Mouse (Mus musculus) CH12.LX (cell line): ENCODE data around the gene Gm11084. TPM values are rescaled to one million over a fixed set of nuclear protein-coding genes. Genes with fewer than 3 reads are reported as not detected.
A peak's percentile ranks its signal among the peaks of the same experiment; 100 is the strongest.

Experiments
- DNase-seq: peaks from one replicate; pipeline ENCODE4 v3.0.0-alpha.2; 2013; ENCODE audit errors: extremely low read depth
- H3K27ac ChIP-seq: 2 replicates; pipeline ENCODE4 v1.5.1; 2012; ENCODE audit warnings: low read depth, mild to moderate bottlenecking, control low read depth, moderate library complexity; ENCODE audit not compliant: insufficient read depth
- H3K27me3 ChIP-seq: replicated peaks from 2 replicates; pipeline ENCODE3; 2012; ENCODE audit warnings: inconsistent platforms
- H3K36me3 ChIP-seq, 2 experiments: replicated peaks in 1 of 2; 2 replicates each; pipeline versions ENCODE3 to v1.6.1; 2012; ENCODE audit warnings: inconsistent platforms in 1 of 2, low read length in 1 of 2, mild to moderate bottlenecking in 1 of 2, mixed read lengths in 1 of 2, moderate library complexity in 1 of 2; ENCODE audit not compliant: control insufficient read depth in 1 of 2, insufficient read depth in 1 of 2
- H3K4me1 ChIP-seq, 2 experiments: 2 replicates each; pipeline ENCODE4 v1.6.1; 2012; ENCODE audit warnings: inconsistent platforms in 1 of 2, moderate library complexity in 1 of 2; ENCODE audit not compliant: insufficient read depth in 2 of 2, control insufficient read depth in 1 of 2
- H3K4me2 ChIP-seq: 2 replicates; pipeline ENCODE4 v1.6.1; 2012; ENCODE audit warnings: low read depth, mild to moderate bottlenecking, control low read depth; ENCODE audit not compliant: poor library complexity, insufficient read depth, severe bottlenecking
- H3K4me3 ChIP-seq, 3 experiments: fragments of 150-350 bp in 1 of 3; sonication (generic) in 1 of 3; replicated peaks in 1 of 3; 2 replicates each; pipeline versions ENCODE3 to v1.5.1; 2011 to 2012; ENCODE audit warnings: low read depth in 2 of 3, low read length in 2 of 3, mild to moderate bottlenecking in 2 of 3, moderate library complexity in 2 of 3, control low read depth in 1 of 3, improper control_type of control experiment in 1 of 3, inconsistent platforms in 1 of 3, mixed read lengths in 1 of 3; ENCODE audit not compliant: poor library complexity in 1 of 3
- H3K79me2 ChIP-seq: replicated peaks from 2 replicates; pipeline ENCODE4 v1.6.1; 2012; ENCODE audit warnings: mild to moderate bottlenecking, moderate library complexity; ENCODE audit not compliant: control insufficient read depth, poor library complexity, insufficient read depth, severe bottlenecking; ENCODE audit errors: extremely low read depth
- H3K9ac ChIP-seq: 2 replicates; pipeline ENCODE4 v1.6.1; 2012; ENCODE audit warnings: low read depth, mild to moderate bottlenecking, control low read depth, moderate library complexity; ENCODE audit not compliant: insufficient read depth
- H3K9me3 ChIP-seq: replicated peaks from 2 replicates; pipeline ENCODE3; 2012; ENCODE audit warnings: low read length, inconsistent platforms, mixed read lengths
- CHD1 ChIP-seq: IDR thresholded peaks from 2 replicates; pipeline ENCODE4 v1.6.1; 2012; ENCODE audit warnings: low read depth, low read length, improper control_type of control experiment, inconsistent platforms
- CHD2 ChIP-seq: IDR thresholded peaks from 2 replicates; pipeline ENCODE4 v1.6.1; 2011; ENCODE audit warnings: low read length, improper control_type of control experiment
- E2F4 ChIP-seq: IDR thresholded peaks from 2 replicates; pipeline ENCODE4 v1.6.1; 2011; ENCODE audit warnings: low read depth, low read length, improper control_type of control experiment; ENCODE audit not compliant: insufficient replicate concordance
- EP300 ChIP-seq: IDR thresholded peaks from 2 replicates; pipeline ENCODE4 v1.6.1; 2011; ENCODE audit warnings: low read length, improper control_type of control experiment
- ETS1 ChIP-seq: conservative IDR thresholded peaks from 2 replicates; pipeline ENCODE4 v1.6.1; 2012; ENCODE audit warnings: low read depth, mild to moderate bottlenecking, inconsistent platforms, low read length, improper control_type of control experiment, moderate library complexity
- IRF4 ChIP-seq: IDR thresholded peaks from 2 replicates; pipeline ENCODE4 v1.6.1; 2014; ENCODE audit warnings: low read depth, mild to moderate bottlenecking, inconsistent platforms, low read length, improper control_type of control experiment
- JUN ChIP-seq: IDR thresholded peaks from 2 replicates; pipeline ENCODE4 v1.6.1; 2011; ENCODE audit warnings: low read depth, mild to moderate bottlenecking, low read length, improper control_type of control experiment, moderate library complexity; ENCODE audit not compliant: insufficient read depth
- KAT2A ChIP-seq: IDR thresholded peaks from 2 replicates; pipeline ENCODE4 v1.6.1; 2012; ENCODE audit warnings: low read length, improper control_type of control experiment, inconsistent platforms; ENCODE audit not compliant: insufficient replicate concordance
- MAX ChIP-seq: IDR thresholded peaks from 2 replicates; pipeline ENCODE4 v1.6.1; 2011; ENCODE audit warnings: low read length, improper control_type of control experiment
- MAZ ChIP-seq: IDR thresholded peaks from 2 replicates; pipeline ENCODE4 v1.6.1; 2012; ENCODE audit warnings: low read depth, mild to moderate bottlenecking, inconsistent platforms, low read length, improper control_type of control experiment, moderate library complexity
- MEF2A ChIP-seq: IDR thresholded peaks from 2 replicates; pipeline ENCODE4 v1.6.1; 2014; ENCODE audit warnings: low read depth, mild to moderate bottlenecking, inconsistent platforms, low read length, improper control_type of control experiment, borderline replicate concordance
- MXI1 ChIP-seq: IDR thresholded peaks from 2 replicates; pipeline ENCODE4 v1.6.1; 2011; ENCODE audit warnings: mild to moderate bottlenecking, low read depth, low read length, improper control_type of control experiment
- NELFE ChIP-seq: IDR thresholded peaks from 2 replicates; pipeline ENCODE4 v1.6.1; 2011; ENCODE audit warnings: low read depth, low read length, improper control_type of control experiment
- NRF1 ChIP-seq: IDR thresholded peaks from 2 replicates; pipeline ENCODE4 v1.6.1; 2014; ENCODE audit warnings: low read depth, mild to moderate bottlenecking, inconsistent platforms, low read length, improper control_type of control experiment, moderate library complexity
- POLR2A ChIP-seq: IDR thresholded peaks from 2 replicates; pipeline ENCODE4 v1.6.1; 2011; ENCODE audit warnings: low read depth, mild to moderate bottlenecking, improper control_type of control experiment, low read length
- POLR2AphosphoS2 ChIP-seq: IDR thresholded peaks from 2 replicates; pipeline ENCODE4 v1.6.1; 2011; ENCODE audit warnings: low read depth, low read length, improper control_type of control experiment
- RAD21 ChIP-seq: IDR thresholded peaks from 2 replicates; pipeline ENCODE4 v1.6.1; 2011; ENCODE audit warnings: low read depth, mild to moderate bottlenecking, low read length, improper control_type of control experiment, moderate library complexity
- RCOR1 ChIP-seq: conservative IDR thresholded peaks from 2 replicates; pipeline ENCODE4 v1.6.1; 2012; ENCODE audit warnings: low read depth, mild to moderate bottlenecking, inconsistent platforms, low read length, improper control_type of control experiment
- SIN3A ChIP-seq: IDR thresholded peaks from 2 replicates; pipeline ENCODE4 v1.6.1; 2012; ENCODE audit warnings: low read length, improper control_type of control experiment, inconsistent platforms
- SMC3 ChIP-seq: IDR thresholded peaks from 2 replicates; pipeline ENCODE4 v1.6.1; 2011; ENCODE audit warnings: low read depth, low read length, improper control_type of control experiment
- TBP ChIP-seq: conservative IDR thresholded peaks from 2 replicates; pipeline ENCODE4 v1.6.1; 2011; ENCODE audit warnings: low read depth, low read length, improper control_type of control experiment
- TCF12 ChIP-seq: IDR thresholded peaks from 2 replicates; pipeline ENCODE4 v1.6.1; 2014; ENCODE audit warnings: low read depth, mild to moderate bottlenecking, inconsistent platforms, low read length, improper control_type of control experiment
- ZMIZ1 ChIP-seq: IDR thresholded peaks from 2 replicates; pipeline ENCODE4 v1.6.1; 2012; ENCODE audit warnings: low read depth, mild to moderate bottlenecking, inconsistent platforms, low read length, improper control_type of control experiment
- dilution Hi-C: fragments of 300-500 bp; cut with MboI; formaldehyde crosslinking; loops from 2 replicates; pipeline ENCODE4 v1.14.3; 2020; ENCODE audit warnings: low sequenced_read_pairs; ENCODE audit not compliant: extremely low pct_unique_long_range_greater_than_20kb, extremely low pct_ligation_motif_present
- in situ Hi-C: fragments of 300-500 bp; cut with MboI; formaldehyde crosslinking; loops from 3 replicates; pipeline ENCODE4 v1.14.3; 2019; ENCODE audit warnings: low sequenced_read_pairs, low pct_ligation_motif_present, low pct_unique_long_range_greater_than_20kb, mixed read lengths
- polyA plus RNA-seq: library from polyadenylated mRNA; unstranded; fragments of >175 nt; gene quantifications from 2 replicates; pipeline ENCODE4 v1.2.1, GENCODE M21; 2012; ENCODE audit warnings: low read depth; ENCODE audit not compliant: insufficient read length
- total RNA-seq, 2 experiments: library from RNA; depleted of rRNA; stranded (reverse); fragments of 300-350 nt in 1 of 2; fragments of >200 nt in 1 of 2; gene quantifications; 2 replicates each; pipeline ENCODE4 v1.2.3; 2012 to 2014

Gm11084 gene
- total and polyA plus RNA-seq, 3 experiments = not detected

- TF ChIP-seq NELFE (peak; percentile 48; the same call in 1 of the 2 replicates), JUN (no peak), KAT2A (no peak), NRF1 (peak; percentile 60; the same call in 1 of the 2 replicates), MEF2A (peak; percentile 46; the same call in 1 of the 2 replicates), MXI1 (peak; percentile 24; the same call in 1 of the 2 replicates), SIN3A (no peak), POLR2AphosphoS2 (no peak), POLR2A (peak; percentile 28; the same call in 1 of the 2 replicates), CHD2 (peak; percentile 51), ZMIZ1 (peak; percentile 25; the same call in 1 of the 2 replicates), CHD1 (peak; percentile 72; the same call in 1 of the 2 replicates), E2F4 (0 out of 2 replicates have a peak, but pooled peaks have one; percentile 32), RAD21 (no peak; the same call in 1 of the 2 replicates), TCF12 (peak; percentile 83), MAX (no peak), TBP (0 out of 2 replicates have a peak, but pooled peaks have one; percentile 48), MAZ (0 out of 2 replicates have a peak, but pooled peaks have one; percentile 71), SMC3 (peak; percentile 22; the same call in 1 of the 2 replicates), IRF4 (peak; percentile 69), EP300 (no peak; the same call in 1 of the 2 replicates), RCOR1 (no peak), ETS1 (peak; percentile 46; the same call in 1 of the 2 replicates)
- TF ChIP-seq, all 38 proteins: peak for 15
- Histone ChIP-seq H3K79me2 (no peaks in the 10 kb centered on the region), H3K36me3 (no peaks in the 10 kb centered on the region), H3K27ac (peak overlapping the region; percentile 92), H3K9ac (peak overlapping the region; percentile 95), H3K4me2 (peak overlapping the region; percentile 44), H3K4me1 (peaks cover 2 to 33% of the 10 kb centered on the region in 2 experiments), H3K4me3 (no peak overlapping the region), H3K9me3 (peaks cover 5% of the 10 kb centered on the region), H3K27me3 (no peaks in the 10 kb centered on the region)
- in situ Hi-C loops = loop anchor here (5.0 kb wide), 1 partner anchor 57 kb away; no protein-coding TSS in a partner anchor
- dilution Hi-C loops = no loop called here
- DNase-seq = peak; percentile 54
These were observed 9.0 kb upstream of the Gm11084 start for GRCm38 (mm10) chr2:72995346-72996097.
